Comparison of ENCODE assay signal across 8 mouse cellular contexts in genomic region chr4:134702981-134703834, GRCm38 (mm10). TPM values are rescaled to one million over a fixed set of nuclear protein-coding genes. Genes with fewer than 3 reads are reported as not detected.
DNase-seq lines count a peak whose midpoint lies in the region; ATAC-seq and TF ChIP-seq lines count a peak whose summit lies in the region.

No protein-coding gene starts in this region.

- no peaks in the 10 kb centered on the region; the same call in 1 of the 2 replicates for H3K4me1 ChIP-seq in G1E (ENCODE audit: insufficient read depth, low read depth, low read length)
- H3K4me1 ChIP-seq in forebrain, embryonic 13.5 days: peaks cover 31% of the 10 kb centered on the region
- peaks cover 31% of the 10 kb centered on the region for H3K4me1 ChIP-seq in limb, embryonic 12.5 days (replicated peaks)
- H3K4me1 ChIP-seq in midbrain, embryonic 12.5 days: peaks cover 26% of the 10 kb centered on the region
- peaks cover 20% of the 10 kb centered on the region; the same call in 1 of the 2 replicates for H3K4me1 ChIP-seq in stomach, embryonic 15.5 days

- TF ChIP-seq CTCF in G1E (IDR thresholded peaks at IDR 0.05; ENCODE audit: low read depth, low read length): no peak

- no peak overlapping the region for H3K27ac ChIP-seq in forebrain, embryonic 13.5 days
- H3K27ac ChIP-seq in limb, embryonic 12.5 days: no peak overlapping the region
- 0 out of 2 replicates have a peak overlapping the region, but pooled peaks have one; percentile 52 for H3K27ac ChIP-seq in midbrain, embryonic 12.5 days (replicated peaks)
- H3K27ac ChIP-seq in stomach, embryonic 15.5 days: 0 out of 2 replicates have a peak overlapping the region, but pooled peaks have one; percentile 31

- no peak for ATAC-seq in G1E (ENCODE audit: extremely low read depth, insufficient number of reproducible peaks, low FRiP score, poor library complexity, severe bottlenecking)
- ATAC-seq in forebrain, embryonic 13.5 days: no peak
- no peak for ATAC-seq in limb, embryonic 12.5 days (ENCODE audit: insufficient number of reproducible peaks, insufficient read depth, low FRiP score, low TSS enrichment, low read depth)
- ATAC-seq in midbrain, embryonic 12.5 days (ENCODE audit: low FRiP score, low read depth): peak; percentile 21
- ATAC-seq in stomach, embryonic 15.5 days (ENCODE audit: insufficient read depth, low FRiP score, low read depth): 0 out of 2 replicates have a peak, but pooled peaks have one; percentile 0

- DNase-seq in G1E (ENCODE audit: low spot score): no peak
- peak; percentile 60 for DNase-seq in adrenal gland, postnatal 25 days
- DNase-seq in heart, postnatal 25 days (ENCODE audit: low spot score): peak; percentile 41
- no peak for DNase-seq in c-Kit-positive CD71-positive TER-119-positive erythroid progenitor cells, embryonic 14.5 days (ENCODE audit: low spot score)

- H3K4me3 ChIP-seq in G1E (ENCODE audit: low read depth, low read length): peak overlapping the region; percentile 30; the same call in 1 of the 2 replicates
- peak overlapping the region; percentile 60 for H3K4me3 ChIP-seq in forebrain, embryonic 13.5 days
- peak overlapping the region; percentile 64 for H3K4me3 ChIP-seq in limb, embryonic 12.5 days (replicated peaks)
- H3K4me3 ChIP-seq in midbrain, embryonic 12.5 days: peak overlapping the region; percentile 59
- peak overlapping the region; percentile 65 for H3K4me3 ChIP-seq in stomach, embryonic 15.5 days (replicated peaks)

- H3K4me2 ChIP-seq in forebrain, embryonic 13.5 days: peak overlapping the region; percentile 99
- H3K4me2 ChIP-seq in limb, embryonic 12.5 days: peak overlapping the region; percentile 99
- H3K4me2 ChIP-seq in midbrain, embryonic 12.5 days (replicated peaks): peak overlapping the region; percentile 99
- peak overlapping the region; percentile 100 for H3K4me2 ChIP-seq in stomach, embryonic 15.5 days

- under 1% methylated on average over 64 of the region's 90 CpGs for WGBS in forebrain, embryonic 13.5 days
- under 1% methylated on average over 86 of the region's 90 CpGs for WGBS in limb, embryonic 12.5 days
- WGBS in midbrain, embryonic 12.5 days: under 1% methylated on average over 72 of the region's 90 CpGs
- WGBS in stomach, embryonic 15.5 days: under 1% methylated on average over 90 of the region's 90 CpGs

- no peaks in the 10 kb centered on the region for H3K36me3 ChIP-seq in G1E (replicated peaks)
- H3K36me3 ChIP-seq in forebrain, embryonic 13.5 days (ENCODE audit: poor library complexity, severe bottlenecking): no peaks in the 10 kb centered on the region
- H3K36me3 ChIP-seq in limb, embryonic 12.5 days: no peaks in the 10 kb centered on the region
- H3K36me3 ChIP-seq in midbrain, embryonic 12.5 days: no peaks in the 10 kb centered on the region
- H3K36me3 ChIP-seq in stomach, embryonic 15.5 days: no peaks in the 10 kb centered on the region

- intact Hi-C loops in heart, postnatal 25 days (cut with DNase I): loop anchor here (1.0 to 5.0 kb wide), 3 partner anchors 64 to 121 kb away; partner anchors contain the start of gene Ldlrap1

- peak overlapping the region; percentile 67 for H3K9ac ChIP-seq in forebrain, embryonic 13.5 days
- H3K9ac ChIP-seq in limb, embryonic 12.5 days (replicated peaks): peak overlapping the region; percentile 64
- peak overlapping the region; percentile 67 for H3K9ac ChIP-seq in midbrain, embryonic 12.5 days (replicated peaks)
- peak overlapping the region; percentile 39 for H3K9ac ChIP-seq in stomach, embryonic 15.5 days

- peaks cover 42% of the 10 kb centered on the region for H3K27me3 ChIP-seq in G1E (ENCODE audit: insufficient read depth, low read length)
- H3K27me3 ChIP-seq in forebrain, embryonic 13.5 days: peaks cover 37% of the 10 kb centered on the region
- peaks cover 41% of the 10 kb centered on the region for H3K27me3 ChIP-seq in limb, embryonic 12.5 days
- H3K27me3 ChIP-seq in midbrain, embryonic 12.5 days: peaks cover 47% of the 10 kb centered on the region
- peaks cover 37% of the 10 kb centered on the region for H3K27me3 ChIP-seq in stomach, embryonic 15.5 days (replicated peaks)

- H3K9me3 ChIP-seq in G1E (replicated peaks): peaks cover 27% of the 10 kb centered on the region
- no peaks in the 10 kb centered on the region for H3K9me3 ChIP-seq in forebrain, embryonic 13.5 days (replicated peaks)
- H3K9me3 ChIP-seq in limb, embryonic 12.5 days: no peaks in the 10 kb centered on the region
- H3K9me3 ChIP-seq in midbrain, embryonic 12.5 days: no peaks in the 10 kb centered on the region
- H3K9me3 ChIP-seq in stomach, embryonic 15.5 days: no peaks in the 10 kb centered on the region

RNA-seq across cellular contexts. Expression of gene Man1c1, which starts 0.9 kb away (rescaled TPM):
- total RNA-seq in G1E (2014; fragmentation: Nextera tagmentation): not detected in 2 replicates
- total RNA-seq in G1E (2017): 0.05 TPM in 1 of 2 replicates, not detected in the other
- not detected in 2 replicates for polyA plus RNA-seq in G1E (2012)
- total RNA-seq in adrenal gland, postnatal 25 days (2021): 16.7 and 22.0 TPM in 2 replicates
- 1.6 TPM in 2 replicates for polyA plus RNA-seq in forebrain, embryonic 13.5 days (2015; fragmentation: Nextera tagmentation; extraction: Ambion mirVana)
- total RNA-seq in heart, postnatal 25 days (2021): 10 to 100 TPM; 21.0 to 25.0 TPM
- polyA plus RNA-seq in limb, embryonic 12.5 days (2016; fragmentation: Nextera tagmentation; extraction: Ambion mirVana): 2.9 and 3.4 TPM in 2 replicates
- 5.4 and 6.5 TPM in 2 replicates for polyA plus RNA-seq in midbrain, embryonic 12.5 days (2016; fragmentation: Nextera tagmentation; extraction: Ambion mirVana)
- polyA plus RNA-seq in stomach, embryonic 15.5 days (2015; fragmentation: Nextera tagmentation; extraction: Ambion mirVana): 2.5 and 3.1 TPM in 2 replicates

Comparison
In these comparisons a context has a peak if more than half of its experiments do, and no peak if none do; other contexts are left out.
1. ATAC-seq: peak in midbrain, embryonic 12.5 days (single experiment) and stomach, embryonic 15.5 days (single experiment); none in G1E (single experiment), forebrain, embryonic 13.5 days (single experiment) and limb, embryonic 12.5 days (single experiment).
2. DNase-seq: peak in adrenal gland, postnatal 25 days (single experiment) and heart, postnatal 25 days (single experiment); none in G1E (single experiment) and c-Kit-positive CD71-positive TER-119-positive erythroid progenitor cells, embryonic 14.5 days (single experiment).
3. H3K27ac ChIP-seq: peak in midbrain, embryonic 12.5 days (single experiment) and stomach, embryonic 15.5 days (single experiment); none in forebrain, embryonic 13.5 days (single experiment) and limb, embryonic 12.5 days (single experiment).
4. Peak in every context shown above with its lines, with median percentiles within 50 percentile points of each other: H3K4me3 ChIP-seq, H3K4me2 ChIP-seq and H3K9ac ChIP-seq.